Mouse (Mus musculus): Measurements from ENCODE around the gene Tmtc2.

Tmtc2 gene

GRCm38 (mm10) chr10:105495248-105495647, 79.0 kb downstream of the Tmtc2 start:
- no peak for DNase-seq

- no peak for DNase-seq
These were observed 81.8 kb downstream of the Tmtc2 start for GRCm38 (mm10) chr10:105492485-105492884.

DNA sequence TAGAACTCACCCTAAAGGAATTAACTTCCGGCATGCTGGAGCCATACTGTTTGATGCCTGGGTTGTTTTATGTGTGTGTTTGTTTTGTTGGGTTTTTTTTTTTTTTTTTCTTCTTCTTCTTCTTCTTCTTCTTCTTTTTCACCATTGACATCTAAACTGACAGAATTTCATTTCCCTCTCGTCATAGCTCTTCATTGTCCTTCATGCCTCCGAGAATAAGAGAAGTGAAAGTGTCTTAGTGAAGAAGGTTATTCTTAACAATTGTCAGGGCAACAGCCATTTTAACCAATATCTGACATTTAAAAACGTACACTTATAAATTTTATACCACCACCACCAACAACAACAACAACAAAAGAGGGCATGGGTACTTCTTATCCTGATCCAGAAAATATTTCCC, 83.5 kb downstream of the Tmtc2 start:
- no peak for DNase-seq

GRCm38 (mm10) chr10:105489970-105490735, 84.1 kb downstream of the Tmtc2 start:
- no peak for DNase-seq

DNA sequence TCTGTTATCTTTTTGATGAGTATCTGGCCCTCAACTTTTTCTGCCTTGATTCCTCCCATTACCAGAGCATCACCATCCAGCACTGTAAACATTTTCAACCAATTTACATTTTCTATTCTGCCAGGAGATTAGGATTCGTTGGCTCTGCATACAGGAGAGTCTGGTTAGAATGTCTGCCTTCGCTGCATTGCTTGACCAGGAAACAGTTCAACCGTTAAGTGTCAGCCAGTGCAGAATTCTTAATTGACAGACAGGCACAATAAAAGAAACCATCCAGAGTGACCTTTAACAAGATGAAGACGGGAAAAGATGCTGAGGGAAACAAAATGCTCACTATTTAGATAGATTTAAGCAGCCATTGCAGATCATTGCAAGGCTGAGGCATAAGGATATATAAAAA, 87.3 kb downstream of the Tmtc2 start:
- no peak for DNase-seq

DNA sequence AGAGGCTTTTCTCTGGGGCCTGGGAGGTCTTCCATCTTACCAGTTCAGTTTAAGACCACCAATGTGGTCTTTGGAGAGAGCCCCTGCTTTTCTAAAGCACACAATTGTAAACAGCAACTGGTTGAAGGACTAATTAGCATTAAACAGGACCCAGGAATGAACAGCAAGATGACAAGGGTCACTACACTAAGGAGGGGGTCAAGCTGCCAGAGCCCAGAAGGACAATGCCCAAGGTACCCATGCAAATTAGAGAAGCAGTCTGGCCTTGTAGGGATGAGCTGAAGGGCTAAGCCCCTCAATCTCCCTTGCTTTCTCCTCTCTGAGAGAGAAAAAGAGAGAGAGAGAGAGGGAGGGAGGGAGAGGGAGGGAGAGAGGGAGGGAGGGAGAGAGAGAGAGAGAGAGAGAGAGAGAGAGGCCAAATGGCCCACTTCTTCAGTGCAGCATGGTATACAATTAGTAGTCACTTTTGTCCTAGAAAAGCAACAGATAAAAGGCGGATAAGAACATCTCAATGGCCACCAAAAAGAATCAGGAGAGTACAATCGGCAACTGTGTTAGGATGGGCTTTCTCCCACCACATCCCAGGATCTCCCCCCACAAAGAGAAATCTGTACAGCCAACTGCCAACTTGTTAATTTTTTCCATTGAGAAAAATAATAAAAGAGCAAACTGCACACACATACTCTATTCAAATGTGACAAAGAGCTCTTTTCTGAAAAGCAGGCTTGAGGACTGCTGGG, 89.7 kb downstream of the Tmtc2 start:
- DNase-seq = no peak

DNA sequence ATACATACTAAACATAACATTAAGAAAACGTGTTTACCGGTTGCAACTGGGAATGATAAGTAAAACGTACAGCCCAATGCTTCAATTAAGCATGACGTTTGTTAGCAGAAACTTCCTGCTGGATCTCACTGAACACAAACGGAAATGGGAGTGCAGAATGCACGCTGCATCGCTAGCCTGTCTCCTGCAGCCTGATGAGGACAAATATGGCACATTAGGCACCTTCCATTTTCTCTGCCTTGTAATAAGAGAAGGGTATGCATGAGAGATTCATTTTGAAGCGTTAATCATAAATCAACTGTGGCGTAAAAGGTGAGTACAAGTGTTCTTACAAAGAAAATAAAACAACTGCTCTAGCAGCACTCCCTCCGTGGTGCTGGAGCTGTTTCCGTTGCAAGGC, 94.5 kb downstream of the Tmtc2 start:
- DNase-seq = no peak

GRCm38 (mm10) chr10:105477623-105478238, 96.5 kb downstream of the Tmtc2 start:
- no peak for DNase-seq

DNA sequence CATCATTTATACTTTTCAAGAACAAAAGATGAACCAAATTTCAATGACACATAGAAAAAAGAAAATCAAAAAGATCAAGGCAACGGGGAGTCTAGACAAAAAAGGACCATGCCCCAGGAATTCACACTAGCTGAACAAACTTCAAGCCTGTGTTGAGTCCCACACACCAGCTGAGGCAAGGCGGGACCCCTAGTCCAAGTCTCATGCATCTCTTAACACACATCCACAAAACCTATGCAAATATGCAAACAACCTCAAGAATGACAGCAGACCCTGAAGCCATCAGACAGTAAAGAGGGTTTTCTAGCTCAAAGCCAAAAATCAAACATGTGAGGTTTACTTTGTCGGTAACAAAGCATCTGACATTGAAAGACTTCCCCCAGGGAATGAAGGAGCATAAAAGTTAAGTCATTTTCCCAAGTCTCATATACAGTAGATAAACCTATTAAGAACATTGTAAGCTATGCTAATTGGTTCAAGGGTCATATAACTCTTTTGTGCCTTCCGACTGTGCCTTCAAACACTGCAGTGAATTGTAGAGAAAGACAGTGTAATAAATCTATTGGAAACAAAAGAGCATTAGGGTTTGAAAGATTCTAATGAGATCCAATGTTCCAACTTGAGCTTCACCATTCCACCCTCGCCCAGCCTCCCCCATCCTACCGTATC, 100.0 kb downstream of the Tmtc2 start:
- DNase-seq = no peak

DNA sequence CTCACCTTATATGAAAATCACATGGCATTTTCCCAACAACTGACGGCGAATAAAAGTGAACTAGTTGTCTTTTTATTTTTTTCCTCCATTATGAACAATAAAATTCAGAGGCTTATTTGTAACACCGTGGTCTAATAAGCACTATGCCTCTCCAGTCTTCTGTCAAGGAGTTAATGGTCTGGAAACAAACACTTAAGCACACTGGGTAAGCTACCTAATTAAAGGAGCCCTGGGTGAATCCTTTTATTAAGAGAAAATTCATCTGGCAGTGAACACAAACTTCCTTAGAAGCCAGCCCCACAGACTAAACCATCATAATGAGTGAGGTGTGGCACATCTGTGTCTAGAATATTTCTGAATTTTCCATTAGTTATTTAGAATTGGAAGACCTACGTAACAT, 109.9 kb downstream of the Tmtc2 start:
- DNase-seq = no peak

DNA sequence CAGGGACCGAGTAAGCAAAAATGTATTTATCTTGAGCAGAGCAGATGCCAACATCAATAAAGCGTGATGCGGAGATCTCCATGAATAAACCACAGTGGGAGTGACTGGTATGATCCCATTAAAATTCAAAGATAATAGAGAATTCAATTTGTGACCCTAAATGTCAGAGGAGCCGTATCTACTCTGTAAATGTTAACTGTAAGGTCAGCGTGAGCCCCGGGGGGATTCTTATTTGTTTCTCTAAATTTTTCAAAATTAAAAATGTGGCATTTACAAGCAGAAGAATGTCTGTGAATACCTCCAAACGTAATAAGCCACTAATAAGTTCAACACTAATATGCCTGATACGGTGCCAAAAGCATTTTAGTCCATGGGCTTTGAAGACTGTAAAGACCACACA, 120.8 kb downstream of the Tmtc2 start:
- DNase-seq = no peak

GRCm38 (mm10) chr10:105447191-105447590, 127.1 kb downstream of the Tmtc2 start:
- DNase-seq = no peak

DNA sequence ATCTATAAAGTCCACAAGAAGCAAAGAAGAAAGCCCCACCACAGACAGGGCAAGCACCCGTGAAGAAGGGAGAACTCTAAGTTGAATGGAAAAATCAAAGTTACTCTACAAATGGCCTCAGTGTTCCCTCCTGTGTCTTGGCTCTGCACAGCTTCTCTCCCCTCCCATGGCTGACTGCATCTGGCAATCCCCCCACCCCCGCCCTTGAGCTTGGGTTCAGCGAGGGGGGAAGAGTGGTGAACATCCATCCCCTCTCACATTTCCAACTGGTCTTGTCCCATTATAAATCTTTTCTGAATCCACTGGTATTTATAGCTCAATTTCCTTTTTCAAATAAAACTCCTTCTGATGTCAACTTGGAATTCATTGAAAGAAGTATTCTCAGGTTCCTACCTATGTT, 129.9 kb downstream of the Tmtc2 start:
- DNase-seq = no peak

- DNase-seq = no peak
These were observed 139.4 kb downstream of the Tmtc2 start for GRCm38 (mm10) chr10:105434879-105435278.

GRCm38 (mm10) chr10:105430885-105431284, 143.4 kb downstream of the Tmtc2 start:
- DNase-seq = no peak

- no peak for DNase-seq
These were observed 144.0 kb downstream of the Tmtc2 start for GRCm38 (mm10) chr10:105430232-105430631.

DNA sequence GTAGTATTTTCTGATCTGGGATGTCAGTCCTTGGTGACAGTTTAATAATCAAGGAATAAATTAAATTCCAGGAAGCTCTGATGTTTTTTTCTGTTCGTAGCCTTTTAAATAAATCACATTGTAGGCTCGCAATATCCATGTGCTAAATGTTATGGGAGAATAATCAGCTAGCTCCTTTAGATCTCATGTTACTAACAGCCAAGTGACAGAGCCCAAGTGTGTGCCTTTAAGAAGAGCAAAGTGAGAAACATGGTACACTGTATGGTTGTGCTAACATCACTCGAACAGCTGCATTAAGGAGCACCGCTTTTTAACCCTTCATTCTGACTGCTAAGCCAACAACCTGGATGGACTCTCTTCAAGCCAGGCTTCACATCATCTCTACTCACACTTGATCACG, 146.2 kb downstream of the Tmtc2 start:
- no peak for DNase-seq

DNA sequence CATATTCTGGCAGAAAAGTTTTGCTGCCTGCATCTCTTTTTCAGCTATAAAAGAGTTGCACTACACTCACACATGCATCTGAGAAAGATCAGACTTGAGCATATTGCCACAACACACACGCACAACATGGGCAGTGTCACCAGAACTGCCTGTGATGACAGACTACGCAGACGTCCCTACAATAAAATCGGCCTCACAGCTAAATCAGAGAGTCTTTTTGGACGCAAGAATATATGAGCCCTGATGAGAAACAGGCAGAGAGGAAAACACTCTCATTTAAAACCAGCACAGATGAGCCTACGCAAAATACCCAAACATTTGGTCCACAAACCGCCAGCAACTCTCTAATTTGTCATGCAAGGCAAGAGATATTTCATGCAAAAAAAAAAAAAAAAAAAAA, 146.6 kb downstream of the Tmtc2 start:
- no peak for DNase-seq

DNA sequence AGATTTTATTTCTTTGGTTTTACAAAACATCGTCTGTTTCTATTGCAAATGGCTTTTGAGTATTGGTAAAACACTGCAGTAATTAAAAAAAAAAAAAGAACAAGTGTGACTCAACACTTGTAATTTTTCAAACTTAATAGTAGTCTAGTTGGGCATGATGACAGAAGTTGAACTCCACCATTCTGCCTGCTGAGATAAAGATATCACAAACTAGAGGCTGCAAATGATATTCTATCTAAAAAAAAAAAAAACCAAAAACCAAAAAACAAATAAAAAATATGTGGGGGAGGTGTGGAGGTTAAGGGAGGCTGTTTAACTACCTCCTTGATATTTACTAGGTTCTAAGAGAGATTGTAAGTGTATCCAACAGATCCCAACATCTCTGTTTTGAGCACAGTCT, 149.2 kb downstream of the Tmtc2 start:
- no peak for DNase-seq

- no peak for DNase-seq
These were observed 151.1 kb downstream of the Tmtc2 start for GRCm38 (mm10) chr10:105423187-105423586.

DNA sequence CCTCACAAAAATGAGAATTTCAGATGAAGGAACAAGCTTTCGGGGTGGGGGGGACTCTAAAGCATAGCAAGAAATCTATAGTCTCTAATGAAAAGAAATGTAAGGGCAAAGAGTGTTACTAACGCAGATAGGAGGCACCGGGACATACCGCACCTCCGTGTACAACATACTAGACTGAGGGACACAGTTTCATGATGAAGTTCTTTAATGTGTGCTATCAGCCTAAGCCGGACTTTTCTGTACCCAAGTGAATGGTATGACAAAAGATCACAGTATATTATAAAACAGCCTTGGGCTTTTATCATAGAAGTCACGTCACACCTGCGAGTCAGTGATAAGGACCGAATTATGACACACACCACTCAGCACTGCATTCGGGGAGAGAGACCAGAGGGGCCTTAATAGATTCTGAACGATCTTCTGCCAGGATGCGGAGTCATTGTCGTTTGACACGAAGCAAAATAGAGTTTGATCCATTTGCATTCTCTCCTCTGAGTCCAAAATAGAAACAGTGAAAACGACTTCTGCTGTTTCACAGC, 156.3 kb downstream of the Tmtc2 start:
- no peak for DNase-seq

- DNase-seq = no peak
These were observed 157.7 kb downstream of the Tmtc2 start for GRCm38 (mm10) chr10:105416601-105417000.

- DNase-seq = no peak
These were observed 168.3 kb downstream of the Tmtc2 start for GRCm38 (mm10) chr10:105405856-105406527.
